Mouse (Mus musculus) kidney, embryonic 14.5 days (tissue): ENCODE data around the gene Mme. TPM values are rescaled to one million over a fixed set of nuclear protein-coding genes. Genes with fewer than 3 reads are reported as not detected.

Source experiments
- ATAC-seq: fragments of 200-750 bp; cut with Nextera tagmentation; 2 replicates; pipeline ENCODE4 v1.8.0; 2017; ENCODE audit warnings: moderate number of reproducible peaks, mild to moderate bottlenecking, moderate TSS enrichment, moderate library complexity; ENCODE audit not compliant: low FRiP score, low TSS enrichment
- H3K27ac ChIP-seq: fragments of 300-500 bp; sonication (generic); 2 replicates; pipeline ENCODE4 v1.5.1; 2014; ENCODE audit warnings: low read depth, mild to moderate bottlenecking, low read length, moderate library complexity, mixed read lengths
- H3K27me3 ChIP-seq: fragments of 300-500 bp; sonication (generic); 2 replicates; pipeline ENCODE4 v1.6.1; 2014; ENCODE audit warnings: mild to moderate bottlenecking, low read length; ENCODE audit not compliant: control insufficient read depth, insufficient read depth
- H3K36me3 ChIP-seq: fragments of 300-500 bp; sonication (generic); 2 replicates; pipeline ENCODE4 v1.6.1; 2014; ENCODE audit warnings: low read length, mixed read lengths; ENCODE audit not compliant: control insufficient read depth, insufficient read depth
- H3K4me1 ChIP-seq: fragments of 300-500 bp; sonication (generic); 2 replicates; pipeline ENCODE4 v1.6.1; 2014; ENCODE audit warnings: low read length, mixed read lengths; ENCODE audit not compliant: control insufficient read depth, insufficient read depth
- H3K4me2 ChIP-seq: fragments of 300-500 bp; sonication (generic); replicated peaks from 2 replicates; pipeline ENCODE4 v1.6.1; 2014; ENCODE audit warnings: low read depth, mild to moderate bottlenecking, low read length
- H3K4me3 ChIP-seq: fragments of 300-500 bp; sonication (generic); 2 replicates; pipeline ENCODE4 v1.5.1; 2014; ENCODE audit warnings: mild to moderate bottlenecking, low read length
- H3K9ac ChIP-seq: fragments of 300-500 bp; sonication (generic); 2 replicates; pipeline ENCODE4 v1.6.1; 2014; ENCODE audit warnings: low read depth, mild to moderate bottlenecking, low read length, moderate library complexity
- H3K9me3 ChIP-seq: fragments of 300-500 bp; sonication (generic); 2 replicates; pipeline ENCODE4 v1.6.1; 2016; ENCODE audit warnings: low read length; ENCODE audit not compliant: control insufficient read depth
- WGBS: fragments of 180-500 bp; shearing (Covaris S2); extraction: QIAGEN DNeasy Blood & Tissue Kit; methylation state at CpG from one replicate; pipeline ENCODE4 v1.1.7; 2014; 5-methylcytosine and 5-hydroxymethylcytosine counted together
- polyA plus RNA-seq: library from polyadenylated mRNA; unstranded; fragments of >200 nt; fragmentation: Nextera tagmentation; extraction: Ambion mirVana; gene quantifications from 2 replicates; pipeline ENCODE4 v1.2.1, GENCODE M21; 2014

Mme gene
- polyA plus RNA-seq, result 18.2 and 35.7 TPM in 2 replicates

GRCm38 (mm10) chr3:63241099-63241587, at the start of gene Mme:
Mme (plus strand) TSS chr3:63241537.
- Histone ChIP-seq H3K4me3 (no peak within 1 kb of the TSS), H3K4me1 (no peaks in the 10 kb centered on the region), H3K27ac (no peak within 1 kb of the TSS), H3K27me3 (no peaks in the 10 kb centered on the region), H3K36me3 (no peaks in the 10 kb centered on the region), H3K9me3 (no peaks in the 10 kb centered on the region), H3K4me2 (no peak within 1 kb of the TSS), H3K9ac (no peak within 1 kb of the TSS)
- ATAC-seq, result no peak
- WGBS, result 77% methylated on average over 7 of the region's 7 CpGs

DNA sequence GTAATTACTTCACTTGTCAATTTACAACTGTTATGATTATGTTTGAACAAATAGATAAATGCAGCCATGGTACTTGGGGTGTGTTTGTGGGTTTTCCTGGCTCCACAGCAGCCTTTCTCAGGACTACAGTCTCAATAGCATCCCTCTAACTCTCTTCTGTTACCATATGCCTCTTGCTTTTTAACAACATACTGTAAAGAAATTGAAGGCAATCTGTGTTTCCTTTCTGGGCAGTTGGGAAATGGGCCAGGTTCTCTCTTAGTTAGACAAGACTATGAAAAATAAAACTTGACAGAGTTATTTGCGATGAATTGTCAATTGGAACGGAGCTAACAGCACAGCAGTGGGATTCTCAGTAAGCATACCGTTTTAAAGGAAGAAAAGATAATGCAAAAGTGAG, 44.8 kb upstream of the Mme start:
- Histone ChIP-seq H3K4me1 (no peaks in the 10 kb centered on the region), H3K9ac (no peak overlapping the region), H3K9me3 (no peaks in the 10 kb centered on the region), H3K27ac (no peak overlapping the region), H3K36me3 (no peaks in the 10 kb centered on the region), H3K27me3 (no peaks in the 10 kb centered on the region), H3K4me2 (no peak overlapping the region), H3K4me3 (no peak overlapping the region)
- WGBS, result 59% methylated on average over 3 of the region's 3 CpGs
- ATAC-seq, result no peak

- no peaks in the 10 kb centered on the region for H3K9me3 ChIP-seq
- H3K36me3 ChIP-seq, result no peaks in the 10 kb centered on the region
- no peak overlapping the region for H3K4me3 ChIP-seq
- H3K9ac ChIP-seq, result no peak overlapping the region
- H3K4me2 ChIP-seq, result no peak overlapping the region
- ATAC-seq, result no peak
- H3K27ac ChIP-seq, result no peak overlapping the region
- no peaks in the 10 kb centered on the region for H3K4me1 ChIP-seq
- H3K27me3 ChIP-seq, result no peaks in the 10 kb centered on the region
- WGBS, result 89% methylated on average over 2 of the region's 2 CpGs
Observed at GRCm38 (mm10) chr3:63198026-63198425, 43.3 kb upstream of the Mme start.

DNA sequence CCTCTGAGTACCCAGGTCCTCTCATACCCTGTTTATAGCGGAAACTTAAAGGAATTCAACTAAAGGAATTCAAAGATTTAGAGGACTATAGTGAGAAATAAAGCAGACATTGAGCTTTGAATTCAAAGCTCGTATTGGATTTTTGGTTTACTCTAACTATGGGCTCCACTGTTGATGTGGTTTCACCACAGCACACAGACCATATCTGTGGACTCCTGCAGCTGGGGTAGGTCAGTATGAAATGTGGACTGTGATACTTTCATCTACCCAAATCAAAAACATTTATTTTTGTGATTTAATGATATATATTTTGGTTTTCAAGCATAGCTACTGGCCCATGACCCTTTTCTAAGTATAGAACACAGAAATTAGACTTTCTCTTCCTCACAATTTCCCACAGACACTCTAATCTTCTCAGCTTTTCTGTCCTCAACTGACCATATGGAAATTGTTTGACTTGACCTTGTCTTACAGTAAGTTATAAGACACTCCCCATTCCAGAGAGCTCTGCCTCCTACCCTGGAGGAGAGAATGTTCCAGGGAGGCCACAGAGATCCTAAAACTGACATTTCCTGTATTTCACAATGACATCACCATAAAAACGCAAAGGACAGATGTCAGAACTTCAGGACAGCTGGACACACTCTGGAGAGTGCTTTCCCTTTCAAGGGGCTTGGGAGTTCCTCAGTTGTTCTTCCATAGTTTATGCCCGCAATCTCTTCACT, 19.3 kb upstream of the Mme start:
- H3K4me2 ChIP-seq, result no peak overlapping the region
- H3K9me3 ChIP-seq, result no peaks in the 10 kb centered on the region
- no peak overlapping the region for H3K4me3 ChIP-seq
- no peaks in the 10 kb centered on the region for H3K27me3 ChIP-seq
- ATAC-seq, result peak; percentile 79
- H3K36me3 ChIP-seq, result no peaks in the 10 kb centered on the region
- H3K9ac ChIP-seq, result no peak overlapping the region
- H3K27ac ChIP-seq, result no peak overlapping the region
- H3K4me1 ChIP-seq, result no peaks in the 10 kb centered on the region
- 62% methylated on average over 4 of the region's 4 CpGs for WGBS

GRCm38 (mm10) chr3:63223676-63224075, 17.7 kb upstream of the Mme start:
- Histone ChIP-seq H3K27me3 (no peaks in the 10 kb centered on the region), H3K9me3 (no peaks in the 10 kb centered on the region), H3K9ac (no peak overlapping the region), H3K36me3 (no peaks in the 10 kb centered on the region), H3K4me2 (no peak overlapping the region), H3K4me3 (no peak overlapping the region), H3K27ac (no peak overlapping the region), H3K4me1 (no peaks in the 10 kb centered on the region)
- no peak for ATAC-seq
- WGBS, result 71% methylated on average over 1 of the region's 1 CpGs

DNA sequence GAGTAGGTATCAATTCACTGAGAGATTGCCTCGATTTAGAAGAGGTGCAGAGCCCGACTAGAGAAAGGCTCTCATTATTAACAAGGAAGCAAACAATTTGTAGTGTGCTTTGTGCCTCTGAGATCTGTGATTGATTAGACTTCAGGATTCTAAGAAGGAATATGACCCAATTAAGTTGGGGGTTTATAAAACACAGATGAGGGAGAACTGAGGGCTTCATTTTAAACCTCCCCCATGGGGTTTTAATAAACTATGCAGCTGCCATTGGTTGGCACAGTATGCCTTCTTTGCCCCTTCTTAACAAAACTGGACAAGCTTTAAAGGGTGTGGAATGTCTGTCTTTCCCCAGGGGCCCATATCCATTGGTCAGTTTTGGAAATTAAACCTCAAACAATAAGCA, 5.4 kb upstream of the Mme start:
- H3K4me2 ChIP-seq, result no peak overlapping the region
- no peaks in the 10 kb centered on the region for H3K4me1 ChIP-seq
- H3K36me3 ChIP-seq, result no peaks in the 10 kb centered on the region
- no peak for ATAC-seq
- H3K4me3 ChIP-seq, result no peak overlapping the region
- H3K27ac ChIP-seq, result no peak overlapping the region
- no peaks in the 10 kb centered on the region for H3K27me3 ChIP-seq
- WGBS, result 73% methylated on average over 2 of the region's 2 CpGs
- no peak overlapping the region for H3K9ac ChIP-seq
- H3K9me3 ChIP-seq, result no peaks in the 10 kb centered on the region

GRCm38 (mm10) chr3:63243721-63244120, 2.4 kb downstream of the Mme start:
- H3K9ac ChIP-seq, result no peak overlapping the region
- H3K4me3 ChIP-seq, result no peak overlapping the region
- H3K4me1 ChIP-seq, result no peaks in the 10 kb centered on the region
- H3K9me3 ChIP-seq, result no peaks in the 10 kb centered on the region
- H3K27ac ChIP-seq, result no peak overlapping the region
- H3K4me2 ChIP-seq, result no peak overlapping the region
- H3K36me3 ChIP-seq, result no peaks in the 10 kb centered on the region
- H3K27me3 ChIP-seq, result no peaks in the 10 kb centered on the region
- no peak for ATAC-seq

DNA sequence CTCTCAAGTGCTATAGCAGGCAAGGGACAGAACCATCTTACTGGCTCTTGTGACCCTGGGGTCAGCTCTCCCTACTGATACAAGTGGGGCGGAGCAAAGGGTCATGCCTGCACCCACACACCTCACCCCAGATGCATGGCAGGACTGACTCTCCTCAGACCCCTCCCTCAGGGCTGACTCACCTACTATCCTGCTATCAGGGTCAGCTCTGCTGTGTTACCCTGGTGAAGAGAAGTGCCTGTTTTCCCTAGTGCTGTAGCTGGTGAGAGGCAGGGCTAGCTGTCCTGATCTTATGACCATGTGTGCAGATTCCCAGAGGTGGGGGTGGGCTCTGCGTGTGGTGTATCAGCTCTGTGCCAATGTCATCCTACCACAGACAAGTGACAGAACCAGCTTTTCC, 30.8 kb downstream of the Mme start:
- Histone ChIP-seq H3K27ac (no peak overlapping the region), H3K9ac (no peak overlapping the region), H3K36me3 (no peaks in the 10 kb centered on the region), H3K4me3 (no peak overlapping the region), H3K4me2 (no peak overlapping the region), H3K27me3 (no peaks in the 10 kb centered on the region), H3K9me3 (no peaks in the 10 kb centered on the region), H3K4me1 (no peaks in the 10 kb centered on the region)
- no peak for ATAC-seq
- 88% methylated on average over 2 of the region's 2 CpGs for WGBS

DNA sequence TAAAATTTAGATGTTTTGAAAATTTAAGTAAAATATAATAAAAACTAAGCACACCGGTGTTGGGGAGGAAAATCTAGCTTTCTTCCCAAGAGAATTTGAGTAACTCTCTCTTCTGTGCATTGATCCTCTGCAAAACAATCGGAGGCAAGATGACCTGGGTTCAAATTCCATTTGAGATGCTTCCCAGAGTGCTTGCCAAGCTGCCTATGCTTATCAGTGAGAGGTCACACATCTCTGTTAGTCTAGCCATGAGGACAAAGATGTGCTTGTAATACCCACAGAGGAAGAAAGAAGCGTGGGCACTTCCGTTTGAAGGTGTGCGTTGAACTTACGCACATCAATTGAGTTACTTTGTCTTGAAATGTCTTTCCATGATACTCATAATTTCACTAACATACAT, 53.0 kb downstream of the Mme start:
- no peak overlapping the region for H3K4me3 ChIP-seq
- ATAC-seq, result no peak
- no peak overlapping the region for H3K9ac ChIP-seq
- H3K9me3 ChIP-seq, result no peaks in the 10 kb centered on the region
- no peak overlapping the region for H3K4me2 ChIP-seq
- H3K36me3 ChIP-seq, result no peaks in the 10 kb centered on the region
- H3K4me1 ChIP-seq, result no peaks in the 10 kb centered on the region
- no peak overlapping the region for H3K27ac ChIP-seq
- H3K27me3 ChIP-seq, result no peaks in the 10 kb centered on the region
- WGBS, result 84% methylated on average over 6 of the region's 6 CpGs
